In genomic region chr19:50185769-50186715, GRCm38 (mm10) we compare ENCODE assay signal across 13 mouse cellular contexts.
A peak's percentile ranks its signal among the peaks of the same experiment; 100 is the strongest.
DNase-seq lines count a peak whose midpoint lies in the region; ATAC-seq lines count a peak whose summit lies in the region.
"Had no signal": no experiment of that assay in that cellular context is flagged by ENCODE, and none has a peak within 500 bp of the region (broad histone marks: within the 10 kb centered on the region; RNA-seq: fewer than 3 reads in every experiment).

No protein-coding gene starts in this region.

- no peak overlapping the region for H3K4me2 ChIP-seq in kidney, embryonic 15.5 days
- no peak overlapping the region for H3K4me2 ChIP-seq in hindbrain, embryonic 12.5 days (replicated peaks)
- H3K4me2 ChIP-seq in neural tube, embryonic 12.5 days (replicated peaks): no peak overlapping the region
- H3K4me2 ChIP-seq: embryonic facial prominence, embryonic 13.5 days; liver, embryonic 11.5 days; lung, embryonic 14.5 days had no signal

- H3K27ac ChIP-seq in kidney, embryonic 15.5 days: no peak overlapping the region
- H3K27ac ChIP-seq in hindbrain, embryonic 12.5 days: no peak overlapping the region
- H3K27ac ChIP-seq in neural tube, embryonic 12.5 days: no peak overlapping the region
- H3K27ac ChIP-seq: embryonic facial prominence, embryonic 13.5 days had no signal

- peak; percentile 54; the same call in 1 of the 2 replicates for ATAC-seq in kidney, embryonic 15.5 days (replicated peaks; ENCODE audit: low FRiP score)
- ATAC-seq in hindbrain, embryonic 12.5 days (ENCODE audit: low FRiP score): peak; percentile 66
- ATAC-seq in neural tube, embryonic 12.5 days (ENCODE audit: low FRiP score, low read depth): peak; percentile 85
- ATAC-seq: intestine, embryonic 16.5 days had no signal

- H3K4me3 ChIP-seq in kidney, embryonic 15.5 days (replicated peaks): no peak overlapping the region
- H3K4me3 ChIP-seq in hindbrain, embryonic 12.5 days: no peak overlapping the region
- H3K4me3 ChIP-seq in neural tube, embryonic 12.5 days: no peak overlapping the region
- H3K4me3 ChIP-seq: embryonic facial prominence, embryonic 13.5 days had no signal

- DNase-seq in kidney, postnatal 4 days: no peak
- peak; percentile 46 for DNase-seq in embryo, embryonic 10.5 days (ENCODE audit: low spot score)
- DNase-seq in right cerebral cortex, postnatal 36 days (ENCODE audit: low spot score in 2 of 2): no peak
- DNase-seq in heart, adult 8-10 months (ENCODE audit: low spot score): no peak
- DNase-seq: adrenal gland, adult 8-10 months had no signal

- no peak overlapping the region for H3K9ac ChIP-seq in kidney, embryonic 15.5 days
- H3K9ac ChIP-seq in hindbrain, embryonic 12.5 days: no peak overlapping the region
- H3K9ac ChIP-seq in neural tube, embryonic 12.5 days: no peak overlapping the region
- H3K9ac ChIP-seq: embryonic facial prominence, embryonic 13.5 days; lung, embryonic 14.5 days had no signal

- H3K36me3 ChIP-seq in kidney, embryonic 15.5 days: no peaks in the 10 kb centered on the region
- H3K36me3 ChIP-seq in hindbrain, embryonic 12.5 days: no peaks in the 10 kb centered on the region
- no peaks in the 10 kb centered on the region for H3K36me3 ChIP-seq in neural tube, embryonic 12.5 days
- H3K36me3 ChIP-seq: embryonic facial prominence, embryonic 13.5 days; G1E had no signal

- no peaks in the 10 kb centered on the region for H3K9me3 ChIP-seq in kidney, embryonic 15.5 days (replicated peaks)
- no peaks in the 10 kb centered on the region for H3K9me3 ChIP-seq in hindbrain, embryonic 12.5 days (replicated peaks)
- no peaks in the 10 kb centered on the region for H3K9me3 ChIP-seq in neural tube, embryonic 12.5 days
- H3K9me3 ChIP-seq: embryonic facial prominence, embryonic 13.5 days had no signal

- 46% methylated on average over 10 of the region's 10 CpGs for WGBS in kidney, embryonic 15.5 days
- WGBS in hindbrain, embryonic 12.5 days: 44% methylated on average over 10 of the region's 10 CpGs
- 34% methylated on average over 10 of the region's 10 CpGs for WGBS in neural tube, embryonic 12.5 days

- H3K4me1 ChIP-seq in kidney, embryonic 15.5 days: 0 out of 2 replicates have a peak, but pooled peaks cover 3% of the 10 kb centered on the region
- H3K4me1 ChIP-seq in hindbrain, embryonic 12.5 days: peaks cover 6% of the 10 kb centered on the region; the same call in 1 of the 2 replicates
- H3K4me1 ChIP-seq in neural tube, embryonic 12.5 days: peaks cover 9% of the 10 kb centered on the region; the same call in 1 of the 2 replicates
- H3K4me1 ChIP-seq: embryonic facial prominence, embryonic 13.5 days had no signal

- no peaks in the 10 kb centered on the region for H3K27me3 ChIP-seq in kidney, embryonic 15.5 days
- 0 out of 2 replicates have a peak, but pooled peaks cover 4% of the 10 kb centered on the region for H3K27me3 ChIP-seq in hindbrain, embryonic 12.5 days
- H3K27me3 ChIP-seq in neural tube, embryonic 12.5 days (replicated peaks): no peaks in the 10 kb centered on the region
